Mouse (Mus musculus): ENCODE measurements at regions not wholly inside any gene's neighbourhood (a gene's known extent, or its start where the extent isn't known, plus 50 kb on each side); places are given as distances from the start of the nearest gene placed in this dataset.

GRCm38 (mm10) chr16:13204948-13205470 is 51.3 kb upstream of the Mrtfb start:
- H3K27me3 ChIP-seq (replicated peaks; ENCODE audit: low read depth, poor library complexity, severe bottlenecking), result no peaks in the 10 kb centered on the region; the same call in none of the 2 replicates
- H3K4me3 ChIP-seq, result no peak overlapping the region
- no peaks in the 10 kb centered on the region for H3K36me3 ChIP-seq (replicated peaks)
- H3K27ac ChIP-seq (replicated peaks), result peak overlapping the region; percentile 44
- peaks cover 21% of the 10 kb centered on the region for H3K4me1 ChIP-seq
- DNase-seq (ENCODE audit: low spot score), result no peak
- 90% methylated on average over 6 of the region's 6 CpGs for WGBS
- no peaks in the 10 kb centered on the region for H3K9me3 ChIP-seq

GRCm38 (mm10) chr16:13205855-13206254 is 50.4 kb upstream of the Mrtfb start:
- Histone ChIP-seq H3K4me1 (peaks cover 19% of the 10 kb centered on the region), H3K4me3 (no peak overlapping the region), H3K27ac (replicated peaks) (peak overlapping the region; percentile 44), H3K36me3 (replicated peaks) (no peaks in the 10 kb centered on the region), H3K27me3 (replicated peaks; ENCODE audit: low read depth, poor library complexity, severe bottlenecking) (no peaks in the 10 kb centered on the region; the same call in 1 of the 2 replicates), H3K9me3 (no peaks in the 10 kb centered on the region)
- DNase-seq (ENCODE audit: low spot score), result peak; percentile 59
- WGBS, result 24% methylated on average over 5 of the region's 5 CpGs

Measured in embryonic facial prominence, embryonic 10.5 days (tissue).